Mouse (Mus musculus): ENCODE data around the gene Gm10553. TPM values are rescaled to one million over a fixed set of nuclear protein-coding genes. Genes with fewer than 3 reads are reported as not detected.
"Not testable (repeated sequence)": the region's sequence is repeated elsewhere in the genome, so short reads cannot be mapped to it uniquely, and the experiment has no call there.

Gene Gm10553
- polyA plus RNA-seq (2015; fragmentation: Nextera tagmentation; extraction: Ambion mirVana): not detected in 2 replicates

- H3K9ac ChIP-seq (replicated peaks); ATAC-seq (ENCODE audit: low FRiP score): not testable (repeated sequence)
- 69% methylated on average over 1 of the region's 1 CpGs for WGBS
Measured at GRCm38 (mm10) chr1:85099864-85100263, at the start of gene Gm10553. Gene Gm10553 (plus strand): TSS chr1:85100164.

GRCm38 (mm10) chr1:85071690-85072089 is 28.3 kb upstream of the Gm10553 start:
- not testable (repeated sequence) for H3K27ac ChIP-seq (replicated peaks); ATAC-seq (ENCODE audit: low FRiP score); H3K36me3 ChIP-seq; H3K4me2 ChIP-seq; H3K9ac ChIP-seq (replicated peaks); H3K9me3 ChIP-seq (replicated peaks); H3K27me3 ChIP-seq (replicated peaks); H3K4me3 ChIP-seq (replicated peaks); H3K4me1 ChIP-seq
- 70% methylated on average over 3 of the region's 3 CpGs for WGBS

More at GRCm38 (mm10) chr1:85099864-85100263, at the start of gene Gm10553:
- H3K27ac ChIP-seq (replicated peaks); H3K4me2 ChIP-seq; H3K9me3 ChIP-seq (replicated peaks); H3K36me3 ChIP-seq; H3K27me3 ChIP-seq (replicated peaks); H3K4me3 ChIP-seq (replicated peaks); H3K4me1 ChIP-seq: not testable (repeated sequence)

DNA sequence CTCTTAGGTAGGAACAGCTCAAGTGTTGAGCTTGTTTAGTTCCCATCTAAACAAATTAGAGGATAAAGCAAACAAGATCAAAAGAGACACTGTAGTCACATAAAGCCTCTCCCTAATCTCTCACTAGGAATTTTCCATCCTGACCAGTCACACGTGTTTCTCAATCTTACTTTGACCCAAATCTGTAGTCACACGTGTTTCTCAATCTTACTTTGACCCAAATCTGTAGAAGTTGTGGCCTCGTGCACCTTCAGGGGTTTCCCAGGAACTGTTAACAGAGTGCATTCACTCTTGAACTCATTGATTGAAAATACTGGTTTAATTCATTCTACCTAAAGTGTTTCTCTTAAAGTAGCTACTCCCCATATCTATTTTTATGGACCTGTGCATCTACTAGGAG is 26.9 kb upstream of the Gm10553 start:
- not testable (repeated sequence) for H3K36me3 ChIP-seq; ATAC-seq (ENCODE audit: low FRiP score); H3K4me2 ChIP-seq

GRCm38 (mm10) chr1:85084803-85085202 is 15.2 kb upstream of the Gm10553 start:
- not testable (repeated sequence) for H3K9ac ChIP-seq (replicated peaks); H3K27ac ChIP-seq (replicated peaks); H3K36me3 ChIP-seq; H3K4me3 ChIP-seq (replicated peaks); H3K9me3 ChIP-seq (replicated peaks); H3K4me2 ChIP-seq; ATAC-seq (ENCODE audit: low FRiP score); H3K4me1 ChIP-seq; H3K27me3 ChIP-seq (replicated peaks)
- 64% methylated on average over 3 of the region's 3 CpGs for WGBS

More for the DNA sequence above, 26.9 kb upstream of the Gm10553 start:
- H3K27me3 ChIP-seq (replicated peaks); H3K4me1 ChIP-seq; H3K9ac ChIP-seq (replicated peaks); H3K9me3 ChIP-seq (replicated peaks); H3K27ac ChIP-seq (replicated peaks); H3K4me3 ChIP-seq (replicated peaks): not testable (repeated sequence)
- 72% methylated on average over 3 of the region's 3 CpGs for WGBS

- H3K4me1 ChIP-seq; ATAC-seq (ENCODE audit: low FRiP score); H3K9ac ChIP-seq (replicated peaks); H3K27ac ChIP-seq (replicated peaks); H3K9me3 ChIP-seq (replicated peaks); H3K36me3 ChIP-seq; H3K4me2 ChIP-seq; H3K4me3 ChIP-seq (replicated peaks); H3K27me3 ChIP-seq (replicated peaks): not testable (repeated sequence)
- 65% methylated on average over 1 of the region's 1 CpGs for WGBS
Measured at GRCm38 (mm10) chr1:85086211-85086610, 13.8 kb upstream of the Gm10553 start.

- H3K27ac ChIP-seq (replicated peaks); H3K4me2 ChIP-seq; H3K36me3 ChIP-seq; H3K9ac ChIP-seq (replicated peaks); ATAC-seq (ENCODE audit: low FRiP score); H3K27me3 ChIP-seq (replicated peaks); H3K4me1 ChIP-seq; H3K4me3 ChIP-seq (replicated peaks); H3K9me3 ChIP-seq (replicated peaks): not testable (repeated sequence)
- WGBS: 35% methylated on average over 1 of the region's 3 CpGs
Measured at GRCm38 (mm10) chr1:85092169-85092568, 7.8 kb upstream of the Gm10553 start.

DNA sequence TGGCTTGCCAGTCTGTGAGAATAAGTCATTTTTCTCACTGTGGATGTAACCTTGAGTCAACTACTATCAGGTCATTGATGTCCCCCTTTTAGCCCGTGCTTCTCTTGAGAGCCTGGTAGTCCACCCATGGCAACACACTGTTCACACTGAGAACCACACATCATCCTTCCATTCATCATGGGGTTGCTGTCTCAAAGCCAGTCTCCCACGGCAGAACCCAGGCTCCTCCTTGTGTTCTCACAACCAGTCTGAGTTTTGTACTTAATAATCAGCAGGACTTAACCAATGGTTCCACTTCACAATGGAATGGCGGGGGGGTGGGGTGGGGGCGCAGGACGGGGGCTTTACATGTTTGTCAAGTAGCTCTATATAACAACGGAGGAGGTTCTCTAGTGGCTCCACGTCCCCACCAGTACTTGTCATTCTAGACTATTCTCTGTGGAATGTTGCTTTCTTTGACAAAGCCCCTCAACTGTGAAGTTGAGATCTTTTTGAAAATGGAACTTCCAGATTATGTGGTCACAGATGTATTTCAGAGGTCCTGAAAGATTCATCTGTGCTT is 6.9 kb upstream of the Gm10553 start:
- not testable (repeated sequence) for H3K4me3 ChIP-seq (replicated peaks); H3K9ac ChIP-seq (replicated peaks); ATAC-seq (ENCODE audit: low FRiP score); H3K27me3 ChIP-seq (replicated peaks); H3K4me2 ChIP-seq; H3K9me3 ChIP-seq (replicated peaks); H3K36me3 ChIP-seq; H3K27ac ChIP-seq (replicated peaks); H3K4me1 ChIP-seq
- WGBS: 89% methylated on average over 7 of the region's 7 CpGs

- H3K4me2 ChIP-seq; H3K27me3 ChIP-seq (replicated peaks); H3K4me3 ChIP-seq (replicated peaks); H3K9ac ChIP-seq (replicated peaks); H3K9me3 ChIP-seq (replicated peaks); H3K4me1 ChIP-seq; H3K27ac ChIP-seq (replicated peaks); ATAC-seq (ENCODE audit: low FRiP score); H3K36me3 ChIP-seq: not testable (repeated sequence)
- 82% methylated on average over 7 of the region's 7 CpGs for WGBS
Measured at GRCm38 (mm10) chr1:85099081-85099480, 883 bp upstream of the Gm10553 start.

DNA sequence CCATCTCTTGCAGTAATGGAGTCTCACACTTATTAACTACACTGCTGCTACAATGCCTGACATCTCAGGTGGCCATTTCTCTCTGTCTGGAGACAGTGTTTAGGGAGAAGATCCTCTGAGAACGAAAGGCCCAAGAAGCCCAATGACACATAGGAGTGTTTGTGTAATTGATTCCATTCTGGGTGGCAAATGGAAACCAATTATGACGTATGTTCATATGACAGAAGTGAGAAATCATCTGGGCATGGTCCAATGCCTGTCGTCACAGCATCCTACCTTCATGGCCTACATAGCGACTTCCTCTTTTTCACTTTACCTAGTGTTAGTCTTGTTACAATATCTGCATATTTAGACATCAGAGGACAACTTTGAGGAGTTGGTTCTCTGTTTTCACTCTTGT is 1.8 kb downstream of the Gm10553 start:
- H3K4me2 ChIP-seq; H3K9me3 ChIP-seq (replicated peaks); H3K9ac ChIP-seq (replicated peaks); ATAC-seq (ENCODE audit: low FRiP score); H3K27ac ChIP-seq (replicated peaks); H3K27me3 ChIP-seq (replicated peaks); H3K36me3 ChIP-seq; H3K4me3 ChIP-seq (replicated peaks); H3K4me1 ChIP-seq: not testable (repeated sequence)
- WGBS: 89% methylated on average over 4 of the region's 4 CpGs

DNA sequence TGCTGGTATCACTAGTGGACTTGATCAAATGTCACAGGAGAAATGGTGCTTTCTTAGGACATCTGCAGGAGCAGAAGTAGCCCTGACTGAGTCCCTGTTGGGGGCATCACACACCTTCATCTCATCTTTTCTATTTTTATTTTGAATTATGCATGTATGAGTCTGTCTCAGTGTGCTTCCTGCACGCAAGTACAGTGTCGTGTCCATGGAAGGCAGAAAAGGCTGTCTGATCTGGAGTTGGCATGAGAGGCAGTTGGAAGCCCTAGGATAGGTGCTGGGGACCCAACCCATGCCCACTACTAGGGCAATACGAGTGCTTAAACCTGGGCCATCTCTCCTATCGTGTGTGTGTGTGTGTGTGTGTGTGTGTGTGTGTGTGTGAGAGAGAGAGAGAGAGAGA is 5.4 kb downstream of the Gm10553 start:
- 83% methylated on average over 4 of the region's 4 CpGs for WGBS
- not testable (repeated sequence) for H3K27me3 ChIP-seq (replicated peaks); H3K4me1 ChIP-seq; ATAC-seq (ENCODE audit: low FRiP score); H3K27ac ChIP-seq (replicated peaks); H3K9ac ChIP-seq (replicated peaks); H3K4me2 ChIP-seq; H3K4me3 ChIP-seq (replicated peaks); H3K36me3 ChIP-seq; H3K9me3 ChIP-seq (replicated peaks)

DNA sequence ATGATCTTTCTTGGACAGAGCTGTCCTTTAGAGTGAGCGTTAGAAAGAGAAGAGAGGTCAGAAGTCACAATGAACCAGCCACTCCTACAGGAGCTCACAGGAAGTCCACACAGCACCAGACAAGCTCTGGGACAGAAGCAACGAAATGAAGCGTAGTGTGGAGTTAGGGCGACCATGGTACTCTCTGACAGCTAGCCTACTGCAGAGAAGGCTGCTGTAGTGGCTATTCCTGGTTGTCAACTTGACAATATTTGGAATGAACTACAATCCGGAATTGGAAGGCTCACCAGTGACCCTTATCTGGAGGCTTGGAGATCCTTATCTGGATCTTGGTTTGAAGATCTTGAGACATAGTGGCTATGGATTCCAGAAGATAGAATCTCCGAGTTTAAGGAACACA is 6.0 kb downstream of the Gm10553 start:
- not testable (repeated sequence) for H3K4me1 ChIP-seq; ATAC-seq (ENCODE audit: low FRiP score); H3K27me3 ChIP-seq (replicated peaks); H3K9ac ChIP-seq (replicated peaks); H3K4me2 ChIP-seq; H3K9me3 ChIP-seq (replicated peaks); H3K36me3 ChIP-seq; H3K27ac ChIP-seq (replicated peaks); H3K4me3 ChIP-seq (replicated peaks)
- 76% methylated on average over 5 of the region's 6 CpGs for WGBS

DNA sequence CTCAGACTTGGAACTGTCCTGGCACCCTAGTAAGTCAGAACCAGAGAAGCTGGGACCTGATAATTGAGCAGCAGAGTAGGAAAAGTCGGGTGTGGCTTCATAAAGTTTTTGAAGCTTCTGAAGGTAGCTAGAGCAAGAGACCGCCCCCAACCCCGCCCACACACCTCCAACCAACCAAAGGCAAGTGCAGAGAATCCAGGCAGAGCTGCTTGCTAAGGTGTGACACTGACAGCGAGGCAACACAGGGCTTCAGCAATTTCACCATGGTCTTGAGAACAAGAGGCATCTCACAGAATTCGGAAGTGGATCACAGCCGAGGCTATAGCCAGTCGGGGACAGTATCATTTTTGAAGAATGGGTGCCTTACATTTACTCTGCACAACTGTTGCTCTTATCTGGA is 9.8 kb downstream of the Gm10553 start, which contains the start of gene A530032D15Rik:
TSS of gene A530032D15Rik (minus strand) at position 101 of the 400 bp plus-strand sequence.
- H3K9me3 ChIP-seq (replicated peaks); H3K9ac ChIP-seq (replicated peaks); ATAC-seq (ENCODE audit: low FRiP score); H3K27ac ChIP-seq (replicated peaks); H3K4me2 ChIP-seq; H3K27me3 ChIP-seq (replicated peaks); H3K36me3 ChIP-seq; H3K4me1 ChIP-seq; H3K4me3 ChIP-seq (replicated peaks): not testable (repeated sequence)
- 69% methylated on average over 2 of the region's 7 CpGs for WGBS

- not testable (repeated sequence) for H3K4me1 ChIP-seq; ATAC-seq (ENCODE audit: low FRiP score); H3K9me3 ChIP-seq (replicated peaks); H3K27me3 ChIP-seq (replicated peaks); H3K9ac ChIP-seq (replicated peaks); H3K4me2 ChIP-seq; H3K36me3 ChIP-seq; H3K27ac ChIP-seq (replicated peaks); H3K4me3 ChIP-seq (replicated peaks)
- 76% methylated on average over 2 of the region's 3 CpGs for WGBS
Measured at GRCm38 (mm10) chr1:85110876-85111275, 10.9 kb downstream of the Gm10553 start.

Data from neural tube, embryonic 15.5 days (tissue).